Mouse (Mus musculus): ENCODE data around the gene Ppp2ca. TPM values are rescaled to one million over a fixed set of nuclear protein-coding genes. Genes with fewer than 3 reads are reported as not detected.
A peak's percentile ranks its signal among the peaks of the same experiment; 100 is the strongest.
"Not testable (repeated sequence)": the region's sequence is repeated elsewhere in the genome, so short reads cannot be mapped to it uniquely, and the experiment has no call there.

The Ppp2ca gene
- polyA plus RNA-seq, 1 experiment from 2014 or later: 77.1 TPM

DNA sequence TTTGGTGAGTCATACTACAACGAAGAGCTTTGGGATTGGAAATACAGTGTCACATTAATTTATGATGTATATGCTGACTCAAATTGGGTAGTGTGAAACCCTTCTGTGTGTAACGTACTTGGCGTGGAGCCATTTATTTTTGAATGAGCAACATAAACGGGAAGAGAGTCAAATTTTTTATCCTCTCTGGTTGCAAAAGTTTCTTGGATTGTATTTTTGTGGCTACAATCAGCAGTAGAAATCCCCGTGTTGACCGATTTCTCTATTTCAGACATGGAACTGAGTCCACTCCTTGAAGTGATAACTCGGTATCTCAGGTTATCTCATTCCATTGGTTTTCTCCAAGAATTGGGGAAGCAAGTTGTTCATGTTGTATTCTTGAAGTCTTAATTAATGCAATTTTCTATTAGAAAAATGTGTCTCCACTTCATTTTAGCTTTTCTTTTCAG, 1.3 kb downstream of the Ppp2ca start:
- Histone ChIP-seq H3K4me1 (ENCODE audit: control insufficient read depth, insufficient read depth, low read length) (peaks cover 25% of the 10 kb centered on the region), H3K36me3 (ENCODE audit: control insufficient read depth, insufficient read depth, low read length) (no peaks in the 10 kb centered on the region), H3K27ac (ENCODE audit: low read depth, low read length) (peak overlapping the region; percentile 100), H3K9ac (ENCODE audit: low read depth, low read length) (peak overlapping the region; percentile 100), H3K9me3 (replicated peaks; ENCODE audit: control insufficient read depth, low read length) (no peaks in the 10 kb centered on the region), H3K4me3 (ENCODE audit: low read depth, low read length) (peak overlapping the region; percentile 99), H3K27me3 (ENCODE audit: control insufficient read depth, insufficient read depth, low read length) (no peaks in the 10 kb centered on the region), H3K4me2 (peak overlapping the region; percentile 90)
- WGBS (ENCODE audit: insufficient replicate concordance): 2% methylated on average over 7 of the region's 7 CpGs
- no peak for ATAC-seq (replicated peaks; ENCODE audit: insufficient number of reproducible peaks, low FRiP score, low TSS enrichment)

DNA sequence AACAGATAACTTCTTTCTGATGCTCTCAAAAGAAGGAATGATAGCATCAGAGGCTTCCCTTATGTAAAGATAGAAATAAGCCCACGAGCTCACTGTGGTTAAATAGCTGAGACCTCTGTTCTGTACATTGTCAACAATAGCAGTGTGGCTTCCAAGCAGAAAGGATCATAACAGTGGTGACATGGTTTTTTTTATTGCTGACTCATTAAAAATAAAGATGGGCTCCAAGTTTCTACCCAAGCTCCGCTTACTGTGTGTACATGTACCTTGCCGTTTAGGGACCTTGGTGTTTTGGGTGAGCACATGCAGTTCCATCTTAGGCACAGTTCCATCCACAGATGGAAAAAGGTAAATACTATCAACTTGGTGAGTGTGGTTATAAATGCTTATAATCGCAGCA, 4.5 kb downstream of the Ppp2ca start:
- no peak overlapping the region for H3K4me3 ChIP-seq (ENCODE audit: low read depth, low read length)
- ATAC-seq (replicated peaks; ENCODE audit: insufficient number of reproducible peaks, low FRiP score, low TSS enrichment): no peak
- no peak overlapping the region for H3K9ac ChIP-seq (ENCODE audit: low read depth, low read length)
- no peak overlapping the region for H3K27ac ChIP-seq (ENCODE audit: low read depth, low read length)
- no peak overlapping the region for H3K4me2 ChIP-seq
- H3K4me1 ChIP-seq (ENCODE audit: control insufficient read depth, insufficient read depth, low read length): peaks cover 26% of the 10 kb centered on the region
- no peaks in the 10 kb centered on the region for H3K9me3 ChIP-seq (replicated peaks; ENCODE audit: control insufficient read depth, low read length)
- WGBS (ENCODE audit: insufficient replicate concordance): 88% methylated on average over 4 of the region's 4 CpGs
- no peaks in the 10 kb centered on the region for H3K36me3 ChIP-seq (ENCODE audit: control insufficient read depth, insufficient read depth, low read length)
- H3K27me3 ChIP-seq (ENCODE audit: control insufficient read depth, insufficient read depth, low read length): no peaks in the 10 kb centered on the region

DNA sequence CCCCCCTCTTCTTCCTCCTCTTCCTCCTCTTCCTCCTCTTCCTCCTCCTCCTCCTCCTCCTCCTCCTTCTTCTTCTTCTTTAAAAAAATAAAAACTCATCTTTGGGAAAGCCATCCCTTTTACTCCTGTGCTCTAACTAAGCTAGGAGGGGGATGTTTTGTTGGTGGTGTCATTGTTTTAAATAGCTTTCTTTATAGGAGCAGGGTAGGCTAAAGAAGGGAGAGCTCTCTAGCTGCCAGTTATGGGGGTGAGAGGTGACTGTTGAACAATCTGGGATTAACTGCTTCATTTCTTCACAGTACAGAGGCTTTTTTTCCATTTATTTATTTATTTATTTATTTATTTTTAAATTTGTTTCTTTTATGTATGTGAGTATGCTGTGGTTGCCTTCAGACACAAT, 7.0 kb downstream of the Ppp2ca start:
- no peak overlapping the region for H3K4me2 ChIP-seq

DNA sequence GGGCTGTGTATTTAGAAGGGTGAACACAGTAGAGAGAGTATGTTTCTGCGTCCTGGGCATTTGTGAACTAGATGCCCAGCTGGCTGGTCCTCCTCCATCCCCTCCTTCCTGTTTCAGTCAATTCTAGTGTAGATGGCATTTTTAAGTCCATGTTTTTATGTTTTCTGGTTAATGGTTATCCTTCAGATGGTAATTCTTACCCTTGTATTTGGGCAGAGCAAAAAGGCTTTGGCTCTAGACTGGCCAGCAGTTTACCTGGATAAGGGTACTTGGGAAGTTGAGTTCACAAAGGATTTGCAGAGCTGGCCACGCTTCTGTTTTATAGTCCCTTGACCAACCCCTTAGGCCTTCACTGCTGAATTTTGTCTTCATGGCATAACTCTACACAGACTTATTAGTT, 7.6 kb downstream of the Ppp2ca start:
- Histone ChIP-seq H3K36me3 (ENCODE audit: control insufficient read depth, insufficient read depth, low read length) (no peaks in the 10 kb centered on the region), H3K9me3 (replicated peaks; ENCODE audit: control insufficient read depth, low read length) (no peaks in the 10 kb centered on the region), H3K9ac (ENCODE audit: low read depth, low read length) (no peak overlapping the region), H3K27ac (ENCODE audit: low read depth, low read length) (no peak overlapping the region), H3K4me2 (no peak overlapping the region), H3K27me3 (ENCODE audit: control insufficient read depth, insufficient read depth, low read length) (no peaks in the 10 kb centered on the region), H3K4me1 (ENCODE audit: control insufficient read depth, insufficient read depth, low read length) (peaks cover 18% of the 10 kb centered on the region), H3K4me3 (ENCODE audit: low read depth, low read length) (no peak overlapping the region)
- ATAC-seq (replicated peaks; ENCODE audit: insufficient number of reproducible peaks, low FRiP score, low TSS enrichment): no peak
- WGBS (ENCODE audit: insufficient replicate concordance): 96% methylated on average over 2 of the region's 2 CpGs

More for the DNA sequence above, 7.0 kb downstream of the Ppp2ca start:
- Histone ChIP-seq H3K27me3 (ENCODE audit: control insufficient read depth, insufficient read depth, low read length) (no peaks in the 10 kb centered on the region), H3K4me3 (ENCODE audit: low read depth, low read length) (no peak overlapping the region), H3K9ac (ENCODE audit: low read depth, low read length) (no peak overlapping the region), H3K27ac (ENCODE audit: low read depth, low read length) (no peak overlapping the region), H3K9me3 (replicated peaks; ENCODE audit: control insufficient read depth, low read length) (no peaks in the 10 kb centered on the region), H3K36me3 (ENCODE audit: control insufficient read depth, insufficient read depth, low read length) (no peaks in the 10 kb centered on the region), H3K4me1 (ENCODE audit: control insufficient read depth, insufficient read depth, low read length) (peaks cover 22% of the 10 kb centered on the region)
- no peak for ATAC-seq (replicated peaks; ENCODE audit: insufficient number of reproducible peaks, low FRiP score, low TSS enrichment)

DNA sequence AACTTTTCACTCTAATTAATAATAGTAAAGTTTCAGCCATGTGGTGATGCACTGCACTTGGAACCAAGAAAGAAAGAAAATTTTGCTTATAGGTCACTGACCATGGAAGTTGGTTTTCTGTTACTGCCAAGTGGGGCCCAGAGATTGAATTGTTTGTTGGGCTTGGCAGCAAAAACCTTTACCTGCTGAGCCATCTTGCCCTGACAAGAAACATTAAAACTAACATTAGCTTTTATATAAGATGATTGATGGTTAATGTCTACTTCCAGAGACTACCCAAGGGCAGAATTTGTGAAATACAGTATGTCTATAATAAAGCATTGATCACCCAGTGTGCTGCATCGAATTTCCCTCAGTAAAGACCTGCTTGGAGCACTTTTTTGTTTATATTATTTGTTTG, 8.0 kb downstream of the Ppp2ca start:
- 91% methylated on average over 1 of the region's 1 CpGs for WGBS (ENCODE audit: insufficient replicate concordance)
- no peak overlapping the region for H3K9ac ChIP-seq (ENCODE audit: low read depth, low read length)

DNA sequence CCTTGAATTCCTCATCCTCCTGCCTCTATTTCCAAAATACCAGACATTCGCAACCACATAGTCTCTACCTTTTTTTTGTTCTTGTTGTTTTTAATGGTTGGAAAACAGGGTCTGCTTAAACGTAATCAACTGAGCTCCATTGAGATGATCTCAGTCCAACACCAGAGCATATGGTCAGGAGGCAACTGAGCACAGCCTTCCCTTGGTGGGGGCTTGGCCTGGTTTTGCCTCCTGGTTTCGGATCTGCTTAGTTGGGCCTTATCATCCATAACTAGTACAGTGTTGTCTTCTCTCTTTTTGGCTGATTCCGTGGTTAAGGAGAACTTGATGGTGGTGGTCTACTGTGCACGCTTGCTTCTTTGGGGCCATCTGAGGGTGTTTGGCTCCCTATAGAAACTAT, 10.3 kb downstream of the Ppp2ca start:
- no peaks in the 10 kb centered on the region for H3K9me3 ChIP-seq (replicated peaks; ENCODE audit: control insufficient read depth, low read length)
- H3K27ac ChIP-seq (ENCODE audit: low read depth, low read length): no peak overlapping the region
- no peak overlapping the region for H3K4me3 ChIP-seq (ENCODE audit: low read depth, low read length)
- H3K9ac ChIP-seq (ENCODE audit: low read depth, low read length): no peak overlapping the region
- 89% methylated on average over 5 of the region's 5 CpGs for WGBS (ENCODE audit: insufficient replicate concordance)
- H3K4me2 ChIP-seq: no peak overlapping the region
- no peaks in the 10 kb centered on the region for H3K27me3 ChIP-seq (ENCODE audit: control insufficient read depth, insufficient read depth, low read length)
- ATAC-seq (replicated peaks; ENCODE audit: insufficient number of reproducible peaks, low FRiP score, low TSS enrichment): no peak
- no peaks in the 10 kb centered on the region for H3K36me3 ChIP-seq (ENCODE audit: control insufficient read depth, insufficient read depth, low read length)
- H3K4me1 ChIP-seq (ENCODE audit: control insufficient read depth, insufficient read depth, low read length): peaks cover 8% of the 10 kb centered on the region

More for the DNA sequence above, 8.0 kb downstream of the Ppp2ca start:
- Histone ChIP-seq H3K27me3 (ENCODE audit: control insufficient read depth, insufficient read depth, low read length) (no peaks in the 10 kb centered on the region), H3K36me3 (ENCODE audit: control insufficient read depth, insufficient read depth, low read length) (no peaks in the 10 kb centered on the region), H3K9me3 (replicated peaks; ENCODE audit: control insufficient read depth, low read length) (no peaks in the 10 kb centered on the region), H3K27ac (ENCODE audit: low read depth, low read length) (no peak overlapping the region), H3K4me2 (no peak overlapping the region), H3K4me3 (ENCODE audit: low read depth, low read length) (no peak overlapping the region), H3K4me1 (ENCODE audit: control insufficient read depth, insufficient read depth, low read length) (peaks cover 14% of the 10 kb centered on the region)
- ATAC-seq (replicated peaks; ENCODE audit: insufficient number of reproducible peaks, low FRiP score, low TSS enrichment): no peak

DNA sequence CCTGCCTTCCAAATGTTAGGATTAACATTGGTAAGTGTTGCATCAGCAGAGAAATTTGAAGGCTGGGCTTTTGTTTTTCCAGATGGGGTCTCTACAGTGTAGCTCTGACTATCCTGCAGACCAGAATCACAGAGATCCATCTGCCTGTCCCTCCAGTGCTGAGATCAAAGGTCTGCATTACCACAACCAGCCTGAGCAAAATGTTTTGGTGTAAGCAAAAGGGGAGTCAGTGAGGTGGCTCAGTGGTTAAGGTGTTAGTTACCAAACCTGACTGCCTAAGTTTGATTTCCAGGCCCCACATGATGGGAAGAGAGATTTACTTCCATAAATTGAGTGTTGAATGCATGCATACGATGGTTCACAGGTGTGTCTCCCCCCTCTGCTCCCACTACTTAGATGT, 10.9 kb downstream of the Ppp2ca start:
- Histone ChIP-seq H3K9me3 (replicated peaks; ENCODE audit: control insufficient read depth, low read length) (no peaks in the 10 kb centered on the region), H3K4me1 (ENCODE audit: control insufficient read depth, insufficient read depth, low read length) (peaks cover 5% of the 10 kb centered on the region; the same call in 1 of the 2 replicates), H3K27ac (ENCODE audit: low read depth, low read length) (no peak overlapping the region), H3K36me3 (ENCODE audit: control insufficient read depth, insufficient read depth, low read length) (no peaks in the 10 kb centered on the region; the same call in 1 of the 2 replicates), H3K4me2 (no peak overlapping the region), H3K4me3 (ENCODE audit: low read depth, low read length) (no peak overlapping the region), H3K9ac (ENCODE audit: low read depth, low read length) (no peak overlapping the region), H3K27me3 (ENCODE audit: control insufficient read depth, insufficient read depth, low read length) (no peaks in the 10 kb centered on the region)
- 77% methylated on average over 1 of the region's 1 CpGs for WGBS (ENCODE audit: insufficient replicate concordance)
- no peak for ATAC-seq (replicated peaks; ENCODE audit: insufficient number of reproducible peaks, low FRiP score, low TSS enrichment)

DNA sequence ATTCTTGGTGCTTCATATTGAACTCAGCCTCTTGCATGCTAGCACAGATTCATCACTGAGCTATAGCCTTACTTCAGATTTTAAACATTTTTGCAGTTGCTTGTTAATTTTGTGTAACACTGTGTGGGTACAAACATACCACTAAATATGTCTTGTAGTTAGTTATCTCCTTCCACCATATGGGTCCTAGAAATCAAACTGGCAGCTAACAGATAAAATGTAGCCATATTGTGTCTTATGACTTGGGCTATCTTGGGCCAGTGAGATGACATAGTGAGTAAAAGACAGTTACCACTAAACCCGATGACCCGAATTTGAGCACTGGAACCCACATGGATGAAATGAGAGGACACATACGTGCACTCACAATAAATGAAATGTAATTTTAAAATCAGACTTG, 17.0 kb downstream of the Ppp2ca start:
- Histone ChIP-seq H3K4me3 (ENCODE audit: low read depth, low read length) (no peak overlapping the region), H3K4me2 (no peak overlapping the region), H3K27ac (ENCODE audit: low read depth, low read length) (no peak overlapping the region), H3K4me1 (ENCODE audit: control insufficient read depth, insufficient read depth, low read length) (no peaks in the 10 kb centered on the region), H3K27me3 (ENCODE audit: control insufficient read depth, insufficient read depth, low read length) (no peaks in the 10 kb centered on the region), H3K9me3 (replicated peaks; ENCODE audit: control insufficient read depth, low read length) (peaks cover 3% of the 10 kb centered on the region; the same call in 1 of the 2 replicates), H3K36me3 (ENCODE audit: control insufficient read depth, insufficient read depth, low read length) (peaks cover 34% of the 10 kb centered on the region), H3K9ac (ENCODE audit: low read depth, low read length) (no peak overlapping the region)
- no peak for ATAC-seq (replicated peaks; ENCODE audit: insufficient number of reproducible peaks, low FRiP score, low TSS enrichment)
- 92% methylated on average over 3 of the region's 3 CpGs for WGBS (ENCODE audit: insufficient replicate concordance)

DNA sequence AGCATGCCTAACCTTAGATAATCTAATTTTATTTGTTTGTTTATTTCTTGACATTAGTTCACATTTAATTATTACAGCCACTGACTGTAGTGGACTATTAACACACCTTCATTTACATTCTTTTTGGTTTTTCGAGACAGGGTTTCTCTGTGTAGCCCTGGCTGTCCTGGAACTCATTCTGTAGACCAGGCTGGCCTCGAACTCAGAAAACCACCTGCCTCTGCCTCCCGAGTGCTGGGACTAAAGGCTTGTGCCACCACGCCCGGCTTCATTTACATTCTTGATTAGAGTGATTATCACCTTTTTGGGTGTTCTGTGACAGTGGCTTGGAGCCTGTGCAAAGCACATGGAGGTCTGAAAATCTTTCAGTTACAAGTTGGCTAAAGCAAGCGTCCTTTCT, 17.6 kb downstream of the Ppp2ca start:
- H3K4me3 ChIP-seq (ENCODE audit: low read depth, low read length); H3K27ac ChIP-seq (ENCODE audit: low read depth, low read length); H3K9me3 ChIP-seq (replicated peaks; ENCODE audit: control insufficient read depth, low read length); H3K4me2 ChIP-seq; H3K9ac ChIP-seq (ENCODE audit: low read depth, low read length); H3K4me1 ChIP-seq (ENCODE audit: control insufficient read depth, insufficient read depth, low read length); H3K27me3 ChIP-seq (ENCODE audit: control insufficient read depth, insufficient read depth, low read length); ATAC-seq (replicated peaks; ENCODE audit: insufficient number of reproducible peaks, low FRiP score, low TSS enrichment): not testable (repeated sequence)
- peaks cover 35% of the 10 kb centered on the region for H3K36me3 ChIP-seq (ENCODE audit: control insufficient read depth, insufficient read depth, low read length)
- 84% methylated on average over 6 of the region's 6 CpGs for WGBS (ENCODE audit: insufficient replicate concordance)
